Mouse (Mus musculus): Measurements from ENCODE around the gene Gm4847.

Gene Gm4847

GRCm38 (mm10) chr1:166647593-166647992, at the start of gene Gm4847:
Gene Gm4847 (minus strand): TSS chr1:166647693.
- no peak for DNase-seq (ENCODE audit: low read depth)

GRCm38 (mm10) chr1:166681745-166682144, 34.3 kb upstream of the Gm4847 start, which contains the start of gene Fmo9:
Gene Fmo9 (minus strand): TSS chr1:166681845.
- DNase-seq (ENCODE audit: low read depth), result no peak

GRCm38 (mm10) chr1:166669264-166669663, 21.8 kb upstream of the Gm4847 start:
- no peak for DNase-seq (ENCODE audit: low read depth)

GRCm38 (mm10) chr1:166660800-166661199, 13.3 kb upstream of the Gm4847 start:
- no peak for DNase-seq (ENCODE audit: low read depth)
